Mouse (Mus musculus) C2C12 (cell line): ENCODE results near the gene Pnrc2. TPM values are rescaled to one million over a fixed set of nuclear protein-coding genes. Genes with fewer than 3 reads are reported as not detected.

Experiments
- H3K27me3 ChIP-seq: one replicate; pipeline ENCODE4 v1.6.1; 2011; ENCODE audit not compliant: control insufficient read depth, insufficient read depth, insufficient read length
- H3K36me3 ChIP-seq: one replicate; pipeline ENCODE4 v1.6.1; 2011; ENCODE audit not compliant: control insufficient read depth, insufficient read depth
- H3K4me3 ChIP-seq: one replicate; pipeline ENCODE4 v1.5.1; 2011; ENCODE audit warnings: mild to moderate bottlenecking, control low read depth; ENCODE audit not compliant: poor library complexity, insufficient read depth, severe bottlenecking
- H3K79me2 ChIP-seq: one replicate; pipeline ENCODE4 v1.6.1; 2011; ENCODE audit not compliant: control insufficient read depth, insufficient read depth
- H3K79me3 ChIP-seq: one replicate; pipeline ENCODE4 v1.6.1; 2011; ENCODE audit warnings: low read depth, control low read depth
- H3ac ChIP-seq: one replicate; pipeline ENCODE3; 2011; ENCODE audit warnings: low read depth; ENCODE audit not compliant: control insufficient read depth, insufficient read length
- CEBPB ChIP-seq: IDR thresholded peaks from one replicate; pipeline ENCODE4 v1.6.1; 2011; ENCODE audit warnings: low read depth, mild to moderate bottlenecking, control low read depth, moderate library complexity
- CTCF ChIP-seq: IDR thresholded peaks from one replicate; pipeline ENCODE4 v1.5.1; 2011; ENCODE audit not compliant: control insufficient read depth, insufficient read depth, insufficient read length
- FOSL1 ChIP-seq: IDR thresholded peaks from one replicate; pipeline ENCODE4 v1.8.0; 2011; ENCODE audit warnings: mild to moderate bottlenecking, low read length; ENCODE audit not compliant: poor library complexity, insufficient read depth, severe bottlenecking
- MAX ChIP-seq: IDR thresholded peaks from one replicate; pipeline ENCODE4 v1.6.1; 2011; ENCODE audit warnings: mild to moderate bottlenecking, control low read depth
- MYOD1 ChIP-seq: IDR thresholded peaks from one replicate; pipeline ENCODE4 v1.6.1; 2011; ENCODE audit warnings: low read depth; ENCODE audit not compliant: control insufficient read depth, insufficient read length
- MYOG ChIP-seq: IDR thresholded peaks from one replicate; pipeline ENCODE4 v1.6.1; 2011; ENCODE audit not compliant: control insufficient read depth, insufficient read length; ENCODE audit errors: extremely low read depth
- USF1 ChIP-seq: IDR thresholded peaks from one replicate; pipeline ENCODE4 v1.6.1; 2011; ENCODE audit warnings: low read depth, mild to moderate bottlenecking, control low read depth, moderate library complexity
- polyA plus RNA-seq: library from polyadenylated mRNA; unstranded; fragments of >200 nt; fragmentation: generic; extraction: Trizol; gene quantifications from one replicate; pipeline ENCODE4 v1.2.1, GENCODE M21; 2012; ENCODE audit warnings: missing spikeins

The Pnrc2 gene
- polyA plus RNA-seq, 1 experiment = 21.7 TPM

GRCm38 (mm10) chr4:135872015-135872414 is 1.6 kb downstream of the Pnrc2 start:
- Histone ChIP-seq H3ac (peak overlapping the region; percentile 19), H3K36me3 (peaks cover 48% of the 10 kb centered on the region), H3K79me3 (peaks cover 44% of the 10 kb centered on the region), H3K79me2 (peaks cover 62% of the 10 kb centered on the region), H3K27me3 (no peaks in the 10 kb centered on the region), H3K4me3 (peak overlapping the region; percentile 47)
- TF ChIP-seq CTCF = no peak
- no peak for TF ChIP-seq FOSL1
- TF ChIP-seq MYOD1 = no peak
- no peak for TF ChIP-seq CEBPB
- TF ChIP-seq MAX = no peak
- no peak for TF ChIP-seq MYOG
- TF ChIP-seq USF1 = no peak

GRCm38 (mm10) chr4:135870227-135871023 is 3.2 kb downstream of the Pnrc2 start:
- Histone ChIP-seq H3ac (no peak overlapping the region), H3K36me3 (peaks cover 64% of the 10 kb centered on the region), H3K4me3 (no peak overlapping the region), H3K79me2 (peaks cover 78% of the 10 kb centered on the region), H3K27me3 (no peaks in the 10 kb centered on the region), H3K79me3 (peaks cover 55% of the 10 kb centered on the region)
- TF ChIP-seq USF1 = no peak
- no peak for TF ChIP-seq FOSL1
- TF ChIP-seq CEBPB = no peak
- TF ChIP-seq MYOD1 = no peak
- TF ChIP-seq MAX = no peak
- TF ChIP-seq MYOG = no peak
- no peak for TF ChIP-seq CTCF

- peaks cover 63% of the 10 kb centered on the region for H3K36me3 ChIP-seq
- no peak for TF ChIP-seq MYOD1
- no peak for TF ChIP-seq CEBPB
- TF ChIP-seq CTCF = no peak
- TF ChIP-seq FOSL1 = no peak
- TF ChIP-seq MYOG = no peak
- H3K27me3 ChIP-seq = no peaks in the 10 kb centered on the region
- no peak overlapping the region for H3K4me3 ChIP-seq
- peaks cover 91% of the 10 kb centered on the region for H3K79me2 ChIP-seq
- peaks cover 65% of the 10 kb centered on the region for H3K79me3 ChIP-seq
- no peak overlapping the region for H3ac ChIP-seq
Observed at GRCm38 (mm10) chr4:135868996-135869395, 4.7 kb downstream of the Pnrc2 start.

GRCm38 (mm10) chr4:135857597-135858186 is 16.0 kb downstream of the Pnrc2 start:
- peaks cover 63% of the 10 kb centered on the region for H3K79me3 ChIP-seq
- H3K79me2 ChIP-seq = peaks cover 73% of the 10 kb centered on the region
- TF ChIP-seq USF1 (no peak), FOSL1 (no peak), MYOG (no peak), CTCF (no peak), MYOD1 (no peak), MAX (no peak), CEBPB (no peak)
- peak overlapping the region; percentile 45 for H3ac ChIP-seq
- peaks cover 53% of the 10 kb centered on the region for H3K36me3 ChIP-seq
- peak overlapping the region; percentile 96 for H3K4me3 ChIP-seq
- H3K27me3 ChIP-seq = no peaks in the 10 kb centered on the region

- Histone ChIP-seq H3ac (peak overlapping the region; percentile 91), H3K79me2 (peaks cover 60% of the 10 kb centered on the region), H3K27me3 (no peaks in the 10 kb centered on the region), H3K4me3 (peak overlapping the region; percentile 96), H3K36me3 (peaks cover 42% of the 10 kb centered on the region), H3K79me3 (peaks cover 51% of the 10 kb centered on the region)
- no peak for TF ChIP-seq CEBPB
- no peak for TF ChIP-seq USF1
- no peak for TF ChIP-seq FOSL1
- no peak for TF ChIP-seq MYOD1
- TF ChIP-seq CTCF = no peak
- TF ChIP-seq MYOG = no peak
- TF ChIP-seq MAX = no peak
Observed at GRCm38 (mm10) chr4:135856223-135857091, 17.2 kb downstream of the Pnrc2 start.
